Mouse (Mus musculus): Measurements from ENCODE around the gene Dusp3. TPM values are rescaled to one million over a fixed set of nuclear protein-coding genes. Genes with fewer than 3 reads are reported as not detected.
A peak's percentile ranks its signal among the peaks of the same experiment; 100 is the strongest.

Dusp3 gene
- polyA plus RNA-seq, 1 experiment, result 32.0 TPM

GRCm38 (mm10) chr11:101972097-101972496, 14.7 kb downstream of the Dusp3 start:
- Histone ChIP-seq H3K79me3 (ENCODE audit: low read depth) (no peaks in the 10 kb centered on the region), H3K4me3 (ENCODE audit: insufficient read depth, poor library complexity, severe bottlenecking) (no peak overlapping the region), H3K36me3 (ENCODE audit: control insufficient read depth, insufficient read depth) (peaks cover 20% of the 10 kb centered on the region), H3ac (ENCODE audit: control insufficient read depth, insufficient read length, low read depth) (no peak overlapping the region), H3K79me2 (ENCODE audit: control insufficient read depth, insufficient read depth) (no peaks in the 10 kb centered on the region), H3K27me3 (ENCODE audit: control insufficient read depth, insufficient read depth, insufficient read length) (peaks cover 11% of the 10 kb centered on the region)
- TF ChIP-seq MYOD1 (IDR thresholded peaks at IDR 0.05; ENCODE audit: control insufficient read depth, insufficient read length, low read depth) (no peak), MAX (IDR thresholded peaks at IDR 0.05) (no peak)

DNA sequence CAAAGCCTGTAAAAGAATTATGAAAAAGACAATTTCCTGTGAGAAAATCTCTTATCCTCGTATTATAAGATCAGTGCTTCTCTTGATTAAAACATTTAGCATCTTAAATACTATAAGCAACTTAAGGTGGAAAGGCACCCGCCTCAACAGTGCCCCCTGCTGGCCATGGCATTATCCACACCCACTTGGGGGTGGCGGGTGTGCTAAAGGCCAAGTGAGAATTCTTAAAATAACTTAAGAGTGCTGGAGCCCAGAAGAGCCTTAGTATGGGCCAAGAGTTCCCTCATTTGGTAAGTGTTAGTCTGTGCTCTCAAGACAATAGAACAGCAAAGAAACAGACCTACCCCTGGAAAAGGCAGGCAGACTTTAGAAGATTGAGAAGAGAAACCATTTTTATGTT, 15.4 kb downstream of the Dusp3 start:
- Histone ChIP-seq H3K4me3 (ENCODE audit: insufficient read depth, poor library complexity, severe bottlenecking) (no peak overlapping the region), H3K79me2 (ENCODE audit: control insufficient read depth, insufficient read depth) (no peaks in the 10 kb centered on the region), H3K36me3 (ENCODE audit: control insufficient read depth, insufficient read depth) (peaks cover 14% of the 10 kb centered on the region), H3K27me3 (ENCODE audit: control insufficient read depth, insufficient read depth, insufficient read length) (peaks cover 18% of the 10 kb centered on the region), H3K79me3 (ENCODE audit: low read depth) (no peaks in the 10 kb centered on the region), H3ac (ENCODE audit: control insufficient read depth, insufficient read length, low read depth) (no peak overlapping the region)
- TF ChIP-seq MAX (IDR thresholded peaks at IDR 0.05) (no peak), CTCF (IDR thresholded peaks at IDR 0.05; ENCODE audit: control insufficient read depth, insufficient read depth, insufficient read length) (peak; percentile 40), CEBPB (IDR thresholded peaks at IDR 0.05; ENCODE audit: low read depth) (no peak), FOSL1 (IDR thresholded peaks at IDR 0.05; ENCODE audit: insufficient read depth, low read length, poor library complexity, severe bottlenecking) (no peak), MYOG (IDR thresholded peaks at IDR 0.05; ENCODE audit: control insufficient read depth, extremely low read depth, insufficient read length) (no peak), USF1 (IDR thresholded peaks at IDR 0.05; ENCODE audit: low read depth) (no peak)

GRCm38 (mm10) chr11:101969835-101970234, 17.0 kb downstream of the Dusp3 start:
- Histone ChIP-seq H3ac (ENCODE audit: control insufficient read depth, insufficient read length, low read depth) (no peak overlapping the region), H3K79me3 (ENCODE audit: low read depth) (no peaks in the 10 kb centered on the region), H3K36me3 (ENCODE audit: control insufficient read depth, insufficient read depth) (peaks cover 6% of the 10 kb centered on the region), H3K4me3 (ENCODE audit: insufficient read depth, poor library complexity, severe bottlenecking) (no peak overlapping the region), H3K79me2 (ENCODE audit: control insufficient read depth, insufficient read depth) (no peaks in the 10 kb centered on the region), H3K27me3 (ENCODE audit: control insufficient read depth, insufficient read depth, insufficient read length) (peaks cover 34% of the 10 kb centered on the region)
- TF ChIP-seq MYOG (IDR thresholded peaks at IDR 0.05; ENCODE audit: control insufficient read depth, extremely low read depth, insufficient read length) (no peak), CEBPB (IDR thresholded peaks at IDR 0.05; ENCODE audit: low read depth) (no peak), MAX (IDR thresholded peaks at IDR 0.05) (no peak), CTCF (IDR thresholded peaks at IDR 0.05; ENCODE audit: control insufficient read depth, insufficient read depth, insufficient read length) (no peak), FOSL1 (IDR thresholded peaks at IDR 0.05; ENCODE audit: insufficient read depth, low read length, poor library complexity, severe bottlenecking) (no peak), USF1 (IDR thresholded peaks at IDR 0.05; ENCODE audit: low read depth) (no peak), MYOD1 (IDR thresholded peaks at IDR 0.05; ENCODE audit: control insufficient read depth, insufficient read length, low read depth) (no peak)

DNA sequence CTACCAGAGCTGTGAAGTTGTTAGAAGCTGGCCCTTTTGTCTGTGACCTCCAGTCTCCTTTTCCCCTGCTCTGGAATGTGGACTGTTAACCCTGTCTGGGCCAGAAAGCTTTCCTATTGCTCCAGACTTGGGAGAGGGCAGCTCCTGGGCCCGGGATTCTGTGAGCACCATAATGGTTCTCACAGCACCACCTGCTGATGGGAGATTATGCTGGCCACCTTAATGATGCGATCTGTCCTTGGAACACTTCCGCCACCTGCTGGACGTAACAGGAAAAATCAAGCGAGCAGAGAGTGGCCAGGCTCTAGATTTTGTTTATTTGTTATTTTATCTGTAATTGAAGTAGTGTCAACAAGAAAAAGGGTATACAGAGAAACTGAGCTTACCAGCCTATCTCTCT, 18.0 kb downstream of the Dusp3 start:
- Histone ChIP-seq H3ac (ENCODE audit: control insufficient read depth, insufficient read length, low read depth) (no peak overlapping the region), H3K27me3 (ENCODE audit: control insufficient read depth, insufficient read depth, insufficient read length) (peaks cover 44% of the 10 kb centered on the region), H3K4me3 (ENCODE audit: insufficient read depth, poor library complexity, severe bottlenecking) (no peak overlapping the region), H3K36me3 (ENCODE audit: control insufficient read depth, insufficient read depth) (peaks cover 6% of the 10 kb centered on the region), H3K79me2 (ENCODE audit: control insufficient read depth, insufficient read depth) (no peaks in the 10 kb centered on the region), H3K79me3 (ENCODE audit: low read depth) (no peaks in the 10 kb centered on the region)
- TF ChIP-seq MAX (IDR thresholded peaks at IDR 0.05) (no peak), FOSL1 (IDR thresholded peaks at IDR 0.05; ENCODE audit: insufficient read depth, low read length, poor library complexity, severe bottlenecking) (no peak), CEBPB (IDR thresholded peaks at IDR 0.05; ENCODE audit: low read depth) (no peak), MYOG (IDR thresholded peaks at IDR 0.05; ENCODE audit: control insufficient read depth, extremely low read depth, insufficient read length) (no peak), CTCF (IDR thresholded peaks at IDR 0.05; ENCODE audit: control insufficient read depth, insufficient read depth, insufficient read length) (peak; percentile 91), MYOD1 (IDR thresholded peaks at IDR 0.05; ENCODE audit: control insufficient read depth, insufficient read length, low read depth) (no peak), USF1 (IDR thresholded peaks at IDR 0.05; ENCODE audit: low read depth) (no peak)

DNA sequence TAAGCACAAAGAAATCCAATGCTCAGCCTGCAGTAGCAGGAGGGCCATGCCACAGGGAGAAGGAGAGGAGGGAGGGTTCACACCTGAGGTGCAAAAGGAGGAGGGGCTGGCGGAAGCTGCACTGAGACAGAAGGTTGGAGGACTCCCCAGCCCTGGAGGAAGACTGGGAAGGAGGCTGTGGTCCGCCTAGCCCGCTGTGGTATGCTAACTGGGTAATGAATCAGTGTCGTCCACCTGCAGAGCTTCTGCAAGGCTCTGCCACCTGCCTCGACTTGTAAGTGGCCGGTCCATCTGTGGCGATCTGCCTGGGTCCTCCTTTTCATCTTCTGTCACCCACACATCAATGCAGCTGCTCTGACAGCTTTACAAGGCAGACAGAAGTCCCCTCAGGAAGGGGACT, 18.5 kb downstream of the Dusp3 start:
- Histone ChIP-seq H3K36me3 (ENCODE audit: control insufficient read depth, insufficient read depth) (peaks cover 6% of the 10 kb centered on the region), H3K4me3 (ENCODE audit: insufficient read depth, poor library complexity, severe bottlenecking) (no peak overlapping the region), H3K27me3 (ENCODE audit: control insufficient read depth, insufficient read depth, insufficient read length) (peaks cover 49% of the 10 kb centered on the region), H3K79me3 (ENCODE audit: low read depth) (no peaks in the 10 kb centered on the region), H3ac (ENCODE audit: control insufficient read depth, insufficient read length, low read depth) (no peak overlapping the region), H3K79me2 (ENCODE audit: control insufficient read depth, insufficient read depth) (no peaks in the 10 kb centered on the region)
- TF ChIP-seq CEBPB (IDR thresholded peaks at IDR 0.05; ENCODE audit: low read depth) (no peak), CTCF (IDR thresholded peaks at IDR 0.05; ENCODE audit: control insufficient read depth, insufficient read depth, insufficient read length) (no peak), MAX (IDR thresholded peaks at IDR 0.05) (no peak), MYOG (IDR thresholded peaks at IDR 0.05; ENCODE audit: control insufficient read depth, extremely low read depth, insufficient read length) (no peak), USF1 (IDR thresholded peaks at IDR 0.05; ENCODE audit: low read depth) (no peak), FOSL1 (IDR thresholded peaks at IDR 0.05; ENCODE audit: insufficient read depth, low read length, poor library complexity, severe bottlenecking) (no peak), MYOD1 (IDR thresholded peaks at IDR 0.05; ENCODE audit: control insufficient read depth, insufficient read length, low read depth) (no peak)

DNA sequence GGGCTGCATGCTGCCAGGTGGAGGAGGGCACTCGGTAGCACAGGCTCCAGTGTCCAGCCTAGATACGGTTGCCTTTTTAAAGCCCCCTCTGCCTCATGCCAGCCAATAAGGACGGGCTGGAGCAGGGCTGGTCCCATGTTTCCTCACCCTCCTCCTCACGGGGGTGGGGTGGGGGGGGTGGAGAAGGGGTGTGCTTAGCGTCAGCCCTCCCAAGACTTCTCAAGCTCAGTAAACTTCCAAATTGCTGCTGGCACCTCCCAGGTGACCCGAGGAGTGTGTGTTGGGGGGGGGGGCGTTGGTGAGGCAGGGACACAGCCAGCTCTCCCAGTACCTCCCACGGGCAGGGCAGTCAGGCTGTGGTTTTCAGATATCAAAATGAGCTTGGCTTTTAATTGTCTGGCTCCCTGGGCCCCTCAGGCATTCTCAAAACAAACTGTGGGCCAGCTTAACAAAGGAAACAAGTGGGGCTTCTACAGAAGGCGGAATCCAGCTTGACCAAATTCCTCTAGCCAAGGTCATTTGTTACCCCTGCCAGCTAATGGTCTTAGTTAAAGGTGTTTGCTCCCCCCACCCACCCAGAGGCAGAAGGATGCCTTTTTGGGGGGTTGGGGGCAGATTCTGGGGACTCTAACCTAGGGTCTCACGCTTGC, 19.7 kb downstream of the Dusp3 start, which contains the start of gene Sost:
TSS of gene Sost (minus strand) at position 51 of the 650 bp plus-strand sequence.
- TF ChIP-seq MYOD1 (IDR thresholded peaks at IDR 0.05; ENCODE audit: control insufficient read depth, insufficient read length, low read depth) (no peak), USF1 (IDR thresholded peaks at IDR 0.05; ENCODE audit: low read depth) (no peak), MAX (IDR thresholded peaks at IDR 0.05) (no peak), CTCF (IDR thresholded peaks at IDR 0.05; ENCODE audit: control insufficient read depth, insufficient read depth, insufficient read length) (no peak), FOSL1 (IDR thresholded peaks at IDR 0.05; ENCODE audit: insufficient read depth, low read length, poor library complexity, severe bottlenecking) (no peak), CEBPB (IDR thresholded peaks at IDR 0.05; ENCODE audit: low read depth) (no peak)
- H3ac ChIP-seq (ENCODE audit: control insufficient read depth, insufficient read length, low read depth), result no peak within 1 kb of the TSS
- no peaks in the 10 kb centered on the region for H3K79me3 ChIP-seq (ENCODE audit: low read depth)
- H3K27me3 ChIP-seq (ENCODE audit: control insufficient read depth, insufficient read depth, insufficient read length), result peaks cover 59% of the 10 kb centered on the region
- no peak within 1 kb of the TSS for H3K4me3 ChIP-seq (ENCODE audit: insufficient read depth, poor library complexity, severe bottlenecking)
- no peaks in the 10 kb centered on the region for H3K79me2 ChIP-seq (ENCODE audit: control insufficient read depth, insufficient read depth)
- H3K36me3 ChIP-seq (ENCODE audit: control insufficient read depth, insufficient read depth), result no peaks in the 10 kb centered on the region
